Mouse (Mus musculus): ENCODE measurements around the gene Cacnb1.

GRCm38 (mm10) chr11:98019883-98020610, 2.8 kb downstream of the Cacnb1 start:
- TF ChIP-seq CTCF (IDR thresholded peaks at IDR 0.05; ENCODE audit: low read depth, low read length): no peak
- no peak for TF ChIP-seq EP300 (IDR thresholded peaks at IDR 0.05; ENCODE audit: insufficient read depth, low read depth, low read length)
- no peak for TF ChIP-seq POLR2A (IDR thresholded peaks at IDR 0.05; ENCODE audit: insufficient read depth, low read length)

Measured in ES-Bruce4 (cell line).